Mouse (Mus musculus) hindbrain, postnatal 0 days (tissue): ENCODE measurements around the gene Psmb8. TPM values are rescaled to one million over a fixed set of nuclear protein-coding genes. Genes with fewer than 3 reads are reported as not detected.

ENCODE experiments used
- ATAC-seq: fragments of 200-750 bp; cut with Nextera tagmentation; 2 replicates; pipeline ENCODE4 v1.8.0; 2017; ENCODE audit warnings: mild to moderate bottlenecking, moderate TSS enrichment, moderate library complexity
- DNase-seq: peaks from one replicate; pipeline ENCODE4 v3.0.0-alpha.2; 2015; ENCODE audit warnings: low spot score
- H3K27ac ChIP-seq: fragments of 300-500 bp; sonication (generic); 2 replicates; pipeline ENCODE4 v1.5.1; 2014; ENCODE audit warnings: mild to moderate bottlenecking
- H3K27me3 ChIP-seq: fragments of 300-500 bp; sonication (generic); 2 replicates; pipeline ENCODE4 v1.6.1; 2014; ENCODE audit warnings: low read length, mixed read lengths; ENCODE audit not compliant: insufficient read depth
- H3K36me3 ChIP-seq: fragments of 300-500 bp; sonication (generic); 2 replicates; pipeline ENCODE4 v1.6.1; 2014; ENCODE audit warnings: low read length, mixed read lengths; ENCODE audit not compliant: insufficient read depth
- H3K4me1 ChIP-seq: fragments of 300-500 bp; sonication (generic); 2 replicates; pipeline ENCODE4 v1.6.1; 2014; ENCODE audit warnings: antibody characterized with exemption, low read length, mixed read lengths; ENCODE audit not compliant: insufficient read depth
- H3K4me2 ChIP-seq: fragments of 300-500 bp; sonication (generic); 2 replicates; pipeline ENCODE4 v1.6.1; 2014; ENCODE audit warnings: low read depth, mild to moderate bottlenecking, low read length, moderate library complexity, mixed read lengths
- H3K4me3 ChIP-seq: fragments of 300-500 bp; sonication (generic); 2 replicates; pipeline ENCODE4 v1.5.1; 2014; ENCODE audit warnings: low read length
- H3K9ac ChIP-seq: fragments of 300-500 bp; sonication (generic); replicated peaks from 2 replicates; pipeline ENCODE4 v1.6.1; 2014; ENCODE audit warnings: mild to moderate bottlenecking, low read length, moderate library complexity, mixed read lengths
- H3K9me3 ChIP-seq: fragments of 300-500 bp; sonication (generic); 2 replicates; pipeline ENCODE4 v1.6.1; 2016; ENCODE audit warnings: low read length, mixed read lengths
- CTCF ChIP-seq: IDR thresholded peaks from 2 replicates; pipeline ENCODE4 v1.5.1; 2016; ENCODE audit warnings: antibody characterized with exemption, control low read depth, low read depth
- WGBS: fragments of 180-500 bp; shearing (Covaris S2); extraction: QIAGEN DNeasy Blood & Tissue Kit; methylation state at CpG from one replicate; pipeline ENCODE4 v1.1.7; 2014; 5-methylcytosine and 5-hydroxymethylcytosine counted together
- polyA plus RNA-seq: library from polyadenylated mRNA; unstranded; fragments of >200 nt; fragmentation: Nextera tagmentation; extraction: Ambion mirVana; gene quantifications from 2 replicates; pipeline ENCODE4 v1.2.1, GENCODE M21; 2015
- total RNA-seq: library from RNA; depleted of rRNA; stranded (reverse); fragments of >200 nt; gene quantifications from 2 replicates; pipeline ENCODE4 v1.2.3, GENCODE M21; 2014

Gene Psmb8
- total and polyA plus RNA-seq, 2 experiments from 2014 or later = 2.8 to 6.9 TPM

- peaks cover 10% of the 10 kb centered on the region; the same call in 1 of the 2 replicates for H3K27me3 ChIP-seq
- TF ChIP-seq CTCF = no peak
- ATAC-seq = no peak
Measured at GRCm38 (mm10) chr17:34208421-34208820, 10.9 kb downstream of the Psmb8 start.

DNA sequence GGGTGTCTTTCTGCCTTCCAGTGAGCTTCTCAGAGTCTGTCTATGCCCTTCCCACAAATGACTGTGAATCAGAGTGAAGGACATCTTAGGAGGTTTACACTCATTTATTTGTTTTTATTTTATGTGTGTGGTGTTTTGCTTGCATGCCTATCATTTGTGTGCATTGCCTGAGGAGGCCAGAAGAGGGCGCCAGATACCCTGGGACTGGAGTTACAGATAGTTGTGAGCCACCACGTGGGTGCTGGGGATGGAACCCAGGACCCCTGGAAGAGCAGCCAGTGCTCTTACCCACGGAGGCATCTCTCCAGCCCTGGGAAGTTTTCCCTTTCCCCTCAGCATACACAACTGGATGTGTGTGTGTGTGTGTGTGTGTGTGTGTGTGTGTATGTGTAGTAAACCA is 12.2 kb downstream of the Psmb8 start:
- peak; percentile 40 for TF ChIP-seq CTCF
- Histone ChIP-seq H3K36me3 (no peaks in the 10 kb centered on the region), H3K4me3 (no peak overlapping the region), H3K9ac (no peak overlapping the region), H3K9me3 (no peaks in the 10 kb centered on the region), H3K27me3 (peaks cover 15% of the 10 kb centered on the region), H3K4me2 (no peak overlapping the region), H3K4me1 (no peaks in the 10 kb centered on the region), H3K27ac (no peak overlapping the region)
- WGBS = 47% methylated on average over 3 of the region's 3 CpGs
- ATAC-seq = no peak
- DNase-seq = no peak

More at GRCm38 (mm10) chr17:34208421-34208820, 10.9 kb downstream of the Psmb8 start:
- Histone ChIP-seq H3K9ac (no peak overlapping the region), H3K4me2 (no peak overlapping the region), H3K4me1 (no peaks in the 10 kb centered on the region), H3K9me3 (no peaks in the 10 kb centered on the region), H3K27ac (no peak overlapping the region), H3K4me3 (no peak overlapping the region), H3K36me3 (no peaks in the 10 kb centered on the region)
- WGBS = 20% methylated on average over 10 of the region's 10 CpGs
- no peak for DNase-seq

DNA sequence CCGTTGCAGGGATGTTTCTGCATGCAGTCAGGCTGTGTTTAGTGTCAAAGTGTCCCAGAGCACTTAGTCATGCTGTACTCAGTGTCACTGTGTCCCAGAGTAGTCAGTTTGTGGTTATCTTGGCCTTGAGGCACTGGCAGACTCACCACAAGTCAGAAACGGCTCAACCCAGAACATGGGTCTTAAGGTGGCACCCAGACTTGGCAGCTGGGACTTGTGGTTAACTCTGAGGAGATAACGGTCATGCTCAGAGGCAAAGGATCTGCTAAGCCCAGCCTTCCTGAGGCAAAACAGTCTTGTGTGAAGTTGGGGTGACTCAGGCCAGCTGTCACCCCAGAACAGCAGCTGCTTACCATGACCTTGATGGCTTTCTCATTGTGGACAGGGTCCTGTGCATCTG is 13.1 kb downstream of the Psmb8 start:
- H3K4me2 ChIP-seq = no peak overlapping the region
- no peaks in the 10 kb centered on the region for H3K9me3 ChIP-seq
- no peaks in the 10 kb centered on the region for H3K4me1 ChIP-seq
- no peak overlapping the region for H3K27ac ChIP-seq
- no peak overlapping the region for H3K4me3 ChIP-seq
- H3K9ac ChIP-seq = no peak overlapping the region
- no peak for TF ChIP-seq CTCF
- no peak for DNase-seq
- WGBS = 65% methylated on average over 3 of the region's 3 CpGs
- peaks cover 10% of the 10 kb centered on the region for H3K27me3 ChIP-seq
- H3K36me3 ChIP-seq = no peaks in the 10 kb centered on the region
- no peak for ATAC-seq

DNA sequence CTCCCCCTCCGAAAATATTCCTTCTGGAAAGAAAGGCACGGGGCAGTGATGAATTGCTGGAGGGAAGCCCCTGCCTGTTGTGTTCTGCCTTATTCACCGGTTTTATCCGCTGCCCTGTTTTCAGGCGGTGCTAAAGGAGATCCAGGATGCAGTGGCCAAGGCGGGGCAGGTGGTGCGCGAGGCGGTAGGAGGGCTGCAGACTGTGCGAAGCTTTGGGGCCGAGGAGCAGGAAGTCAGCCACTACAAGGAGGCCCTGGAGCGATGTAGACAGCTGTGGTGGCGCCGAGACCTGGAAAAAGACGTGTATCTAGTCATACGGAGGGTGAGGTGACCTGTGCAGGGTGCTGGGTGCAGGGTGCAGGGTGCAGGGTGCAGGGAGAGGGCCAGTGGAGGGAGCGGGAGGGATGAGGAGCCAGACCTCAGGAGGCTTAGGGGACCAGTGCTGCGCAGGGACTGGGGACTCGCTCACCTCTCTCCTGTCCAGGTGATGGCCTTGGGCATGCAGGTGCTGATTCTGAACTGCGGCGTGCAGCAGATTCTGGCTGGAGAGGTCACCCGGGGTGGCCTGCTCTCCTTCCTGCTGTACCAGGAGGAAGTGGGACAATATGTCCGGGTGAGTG is 14.3 kb downstream of the Psmb8 start:
- WGBS = 20% methylated on average over 23 of the region's 23 CpGs
- Histone ChIP-seq H3K27ac (no peak overlapping the region), H3K9me3 (no peaks in the 10 kb centered on the region), H3K36me3 (no peaks in the 10 kb centered on the region), H3K4me3 (no peak overlapping the region), H3K4me1 (no peaks in the 10 kb centered on the region), H3K27me3 (peaks cover 9% of the 10 kb centered on the region), H3K9ac (no peak overlapping the region), H3K4me2 (no peak overlapping the region)
- DNase-seq = no peak
- no peak for TF ChIP-seq CTCF
- ATAC-seq = no peak

- Histone ChIP-seq H3K36me3 (no peaks in the 10 kb centered on the region), H3K4me3 (no peak overlapping the region; the same call in 1 of the 2 replicates), H3K9me3 (no peaks in the 10 kb centered on the region), H3K4me1 (no peaks in the 10 kb centered on the region), H3K4me2 (0 out of 2 replicates have a peak overlapping the region, but pooled peaks have one; percentile 5), H3K9ac (no peak overlapping the region), H3K27me3 (peaks cover 9% of the 10 kb centered on the region), H3K27ac (no peak overlapping the region)
- 41% methylated on average over 21 of the region's 21 CpGs for WGBS
- ATAC-seq (no peak), DNase-seq (no peak)
- no peak for TF ChIP-seq CTCF
Measured at GRCm38 (mm10) chr17:34213936-34214335, 16.4 kb downstream of the Psmb8 start.

- DNase-seq = no peak
- Histone ChIP-seq H3K36me3 (no peaks in the 10 kb centered on the region), H3K27ac (no peak overlapping the region), H3K4me2 (no peak overlapping the region), H3K4me1 (no peaks in the 10 kb centered on the region), H3K9me3 (no peaks in the 10 kb centered on the region), H3K9ac (no peak overlapping the region), H3K4me3 (no peak overlapping the region), H3K27me3 (peaks cover 9% of the 10 kb centered on the region)
- WGBS = 86% methylated on average over 12 of the region's 12 CpGs
- no peak for TF ChIP-seq CTCF
- ATAC-seq = no peak
Measured at GRCm38 (mm10) chr17:34215176-34215575, 17.7 kb downstream of the Psmb8 start.

DNA sequence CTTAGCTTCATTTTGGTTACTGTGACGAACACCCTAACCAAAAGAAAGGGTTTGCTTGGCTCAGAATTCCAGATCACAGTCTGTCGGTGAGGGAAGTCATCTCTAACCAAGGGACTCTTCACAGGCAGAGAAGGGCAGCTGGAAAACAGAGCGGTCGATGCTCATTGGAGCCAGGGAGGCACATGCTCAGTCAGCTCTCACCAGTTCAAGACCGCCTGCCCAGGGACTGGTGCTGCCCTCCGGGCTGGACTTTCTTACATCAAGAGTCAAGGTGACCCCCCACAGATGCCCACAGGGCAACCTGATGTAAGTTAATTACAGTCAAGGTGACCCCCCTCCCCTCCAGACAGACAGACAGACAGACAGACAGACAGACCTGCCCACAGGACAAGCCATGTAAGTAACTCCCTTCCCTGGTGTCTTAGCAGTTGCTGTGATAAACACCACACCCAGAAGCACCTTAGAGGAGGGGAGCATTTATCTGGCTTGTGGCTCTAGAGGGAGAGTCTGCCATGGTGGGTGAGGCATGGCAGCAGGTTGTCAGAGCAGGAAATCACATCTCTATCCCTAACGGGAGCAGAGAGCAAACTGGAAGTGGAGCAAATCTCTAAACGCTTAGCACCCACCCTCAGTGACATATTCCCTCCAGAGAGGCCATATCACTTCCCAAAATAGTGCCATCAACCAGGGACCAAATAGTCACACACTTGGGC is 19.9 kb downstream of the Psmb8 start:
- TF ChIP-seq CTCF = no peak
- Histone ChIP-seq H3K36me3 (no peaks in the 10 kb centered on the region), H3K9me3 (no peaks in the 10 kb centered on the region), H3K4me2 (no peak overlapping the region), H3K27ac (no peak overlapping the region), H3K27me3 (peaks cover 9% of the 10 kb centered on the region), H3K4me3 (no peak overlapping the region), H3K9ac (no peak overlapping the region), H3K4me1 (no peaks in the 10 kb centered on the region)
- DNase-seq (no peak), ATAC-seq (no peak)
- 90% methylated on average over 8 of the region's 8 CpGs for WGBS
